Mouse (Mus musculus) cerebellum, adult 2 months (tissue): ENCODE measurements around the gene Dok4.

Source experiments
- CTCF ChIP-seq: fragments of 200-500 bp; IDR thresholded peaks from 2 replicates; pipeline ENCODE4 v1.5.1; 2011; ENCODE audit warnings: low read depth, mild to moderate bottlenecking, control low read depth, low read length, moderate library complexity, borderline replicate concordance; ENCODE audit not compliant: insufficient read depth
- POLR2A ChIP-seq: fragments of 200-500 bp; IDR thresholded peaks from 2 replicates; pipeline ENCODE4 v1.6.1; 2011; ENCODE audit warnings: low read length, control low read depth, borderline replicate concordance; ENCODE audit not compliant: insufficient read depth

DNA sequence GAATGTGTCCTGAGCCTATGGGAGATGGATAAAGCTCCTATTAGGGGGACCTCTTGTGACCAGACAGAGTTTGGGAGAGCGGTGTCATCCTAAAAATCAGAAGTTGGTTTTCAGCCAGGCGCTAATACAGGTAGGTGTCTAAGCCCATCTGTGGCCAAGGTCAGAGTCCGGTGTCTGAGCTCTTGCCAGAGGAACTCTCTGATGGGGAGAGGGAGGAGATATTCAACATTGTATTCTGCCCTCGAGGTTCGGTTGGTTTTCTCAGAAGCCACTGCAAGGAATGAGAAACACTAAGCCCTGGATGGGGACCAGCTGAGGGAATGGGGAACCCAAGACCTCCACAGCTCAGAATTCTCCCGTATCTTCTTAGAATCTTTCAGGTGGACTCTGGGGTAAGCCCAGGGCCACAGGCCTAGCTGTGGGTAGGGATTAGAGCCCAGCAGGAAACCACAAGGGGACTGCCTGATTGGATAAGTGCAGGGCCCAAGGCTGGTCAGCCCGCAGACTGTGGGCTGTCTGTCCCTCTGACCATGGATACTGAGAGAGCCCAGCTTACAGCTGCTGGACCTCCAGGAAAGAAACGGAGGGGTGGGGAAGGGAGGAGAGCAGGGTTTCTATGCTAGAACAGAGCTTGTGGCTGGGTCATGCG lies 40.3 kb upstream of the Dok4 start:
- TF ChIP-seq CTCF (no peak), POLR2A (no peak)
